Mouse (Mus musculus) hindbrain, embryonic 12.5 days (tissue): Measurements from ENCODE around the gene Cbfa2t3. TPM values are rescaled to one million over a fixed set of nuclear protein-coding genes. Genes with fewer than 3 reads are reported as not detected.

Source experiments
- ATAC-seq: fragments of 200-750 bp; cut with Nextera tagmentation; 2 replicates; pipeline ENCODE4 v1.8.0; 2017; ENCODE audit warnings: moderate TSS enrichment; ENCODE audit not compliant: low FRiP score
- H3K27ac ChIP-seq: fragments of 300-500 bp; sonication (generic); 2 replicates; pipeline ENCODE4 v1.5.1; 2016; ENCODE audit warnings: mild to moderate bottlenecking
- H3K27me3 ChIP-seq: fragments of 300-500 bp; sonication (generic); 2 replicates; pipeline ENCODE4 v1.6.1; 2016; ENCODE audit warnings: mild to moderate bottlenecking
- H3K36me3 ChIP-seq: fragments of 300-500 bp; sonication (generic); 2 replicates; pipeline ENCODE4 v1.6.1; 2016; ENCODE audit warnings: mild to moderate bottlenecking
- H3K4me1 ChIP-seq: fragments of 300-500 bp; sonication (generic); 2 replicates; pipeline ENCODE4 v1.6.1; 2016
- H3K4me2 ChIP-seq: fragments of 300-500 bp; sonication (generic); replicated peaks from 2 replicates; pipeline ENCODE4 v1.6.1; 2016; ENCODE audit warnings: mild to moderate bottlenecking
- H3K4me3 ChIP-seq: fragments of 300-500 bp; sonication (generic); 2 replicates; pipeline ENCODE4 v1.5.1; 2016; ENCODE audit warnings: mild to moderate bottlenecking
- H3K9ac ChIP-seq: fragments of 300-500 bp; sonication (generic); 2 replicates; pipeline ENCODE4 v1.6.1; 2016; ENCODE audit warnings: mild to moderate bottlenecking, moderate library complexity
- H3K9me3 ChIP-seq: fragments of 300-500 bp; sonication (generic); replicated peaks from 2 replicates; pipeline ENCODE4 v1.6.1; 2016; ENCODE audit warnings: mild to moderate bottlenecking
- WGBS: fragments of 180-500 bp; shearing (Covaris S2); methylation state at CpG from one replicate; pipeline ENCODE4 v1.1.7; 2016; 5-methylcytosine and 5-hydroxymethylcytosine counted together
- polyA plus RNA-seq: library from polyadenylated mRNA; unstranded; fragments of >200 nt; fragmentation: Nextera tagmentation; extraction: Ambion mirVana; gene quantifications from 2 replicates; pipeline ENCODE4 v1.2.1, GENCODE M21; 2016

The Cbfa2t3 gene
- polyA plus RNA-seq, 1 experiment from 2014 or later: 17.1 TPM

GRCm38 (mm10) chr8:122623844-122624642 lies 74.9 kb downstream of the Cbfa2t3 start:
- no peak for ATAC-seq
- Histone ChIP-seq H3K27ac (no peak overlapping the region), H3K9me3 (no peaks in the 10 kb centered on the region), H3K36me3 (0 out of 2 replicates have a peak, but pooled peaks cover 3% of the 10 kb centered on the region), H3K27me3 (no peaks in the 10 kb centered on the region), H3K4me2 (no peak overlapping the region), H3K9ac (no peak overlapping the region), H3K4me1 (peaks cover 11% of the 10 kb centered on the region), H3K4me3 (no peak overlapping the region)
- WGBS: 87% methylated on average over 17 of the region's 17 CpGs

DNA sequence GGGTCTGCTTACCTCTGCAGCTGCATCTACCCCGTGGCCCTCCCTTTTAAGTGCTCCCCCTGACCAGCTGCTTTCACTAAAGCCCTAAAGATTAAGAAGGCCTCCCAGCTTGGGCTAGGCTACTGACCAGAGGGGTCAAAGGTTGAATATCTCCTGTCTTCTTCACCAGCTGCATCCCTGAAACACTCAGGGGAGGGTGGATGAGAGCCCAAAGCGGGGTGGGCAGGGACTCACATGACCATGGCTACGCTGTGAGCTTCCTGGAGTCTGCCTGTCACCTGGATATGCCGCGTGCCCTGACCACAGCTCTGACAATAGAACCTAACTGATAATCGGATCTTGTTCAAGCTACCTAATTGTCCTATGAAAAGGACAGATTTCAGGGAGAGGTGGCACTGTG lies 76.2 kb downstream of the Cbfa2t3 start, which contains the start of gene Pabpn1l:
Gene Pabpn1l (minus strand): TSS at position 13 of the 400 bp plus-strand sequence.
- no peak for ATAC-seq
- Histone ChIP-seq H3K4me1 (peaks cover 19% of the 10 kb centered on the region), H3K27me3 (no peaks in the 10 kb centered on the region), H3K9ac (no peak within 1 kb of the TSS), H3K27ac (no peak within 1 kb of the TSS), H3K4me3 (no peak within 1 kb of the TSS), H3K4me2 (no peak within 1 kb of the TSS), H3K36me3 (no peaks in the 10 kb centered on the region), H3K9me3 (no peaks in the 10 kb centered on the region)
- WGBS: 72% methylated on average over 6 of the region's 6 CpGs

DNA sequence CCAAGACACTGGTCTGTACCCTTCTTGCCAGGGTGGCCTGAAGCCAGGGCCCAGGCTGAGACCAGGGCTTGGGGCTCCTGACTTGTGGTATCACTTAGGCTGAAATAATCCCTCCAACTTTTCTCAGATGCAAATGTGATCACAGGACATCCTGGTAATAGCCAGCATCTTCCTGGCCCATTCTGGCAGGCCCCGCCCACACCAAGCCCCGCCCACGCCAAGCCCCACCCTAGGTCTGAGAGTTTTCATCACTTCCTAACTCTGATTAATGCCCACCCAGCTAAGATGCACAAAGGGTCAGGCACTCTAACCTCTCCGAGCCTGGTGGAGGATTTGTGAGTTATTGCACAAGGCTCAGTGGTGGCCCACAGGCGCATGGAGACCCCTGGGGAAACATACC lies 78.5 kb downstream of the Cbfa2t3 start:
- WGBS: 38% methylated on average over 5 of the region's 5 CpGs
- ATAC-seq: no peak
- H3K4me3 ChIP-seq: no peak overlapping the region
- H3K9me3 ChIP-seq: no peaks in the 10 kb centered on the region
- no peak overlapping the region for H3K4me2 ChIP-seq
- peaks cover 5% of the 10 kb centered on the region; the same call in 1 of the 2 replicates for H3K36me3 ChIP-seq
- H3K4me1 ChIP-seq: peaks cover 17% of the 10 kb centered on the region
- no peak overlapping the region for H3K9ac ChIP-seq
- no peaks in the 10 kb centered on the region for H3K27me3 ChIP-seq
- no peak overlapping the region for H3K27ac ChIP-seq

DNA sequence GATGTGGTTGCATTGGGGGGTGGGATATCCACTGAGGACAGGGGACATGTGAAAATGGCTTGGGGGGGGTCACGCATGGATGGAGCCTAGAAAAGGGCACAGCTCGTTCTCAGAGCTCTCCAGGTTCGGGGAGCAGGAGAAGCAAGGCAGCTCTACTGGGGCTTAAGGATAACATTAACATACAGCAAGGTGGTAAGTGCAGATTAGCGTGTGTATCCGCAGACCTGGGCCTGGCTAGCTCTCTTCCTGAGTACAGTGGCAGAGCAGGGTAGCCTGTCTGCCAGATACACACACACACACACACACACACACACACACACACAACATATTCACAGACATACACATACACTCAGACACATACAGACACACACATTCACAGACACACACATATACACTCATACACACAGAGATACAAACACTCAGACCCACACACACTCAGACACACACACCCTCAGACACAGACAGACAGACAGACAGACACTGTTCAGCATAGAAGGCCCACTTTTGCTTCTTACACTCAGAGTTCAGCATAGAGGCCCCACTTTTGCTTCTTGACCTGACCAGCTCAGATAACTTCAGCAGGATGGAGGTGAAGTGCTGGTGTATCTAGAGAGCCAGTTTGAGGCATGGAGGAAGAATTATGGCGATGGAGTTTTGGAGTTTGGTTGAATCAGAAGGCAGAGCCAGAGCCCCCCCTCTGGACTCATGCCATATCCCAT lies 80.1 kb downstream of the Cbfa2t3 start:
- 76% methylated on average over 6 of the region's 6 CpGs for WGBS
- Histone ChIP-seq H3K27ac (no peak overlapping the region), H3K4me2 (no peak overlapping the region), H3K27me3 (no peaks in the 10 kb centered on the region), H3K4me1 (peaks cover 15% of the 10 kb centered on the region), H3K9ac (no peak overlapping the region; the same call in 1 of the 2 replicates), H3K36me3 (peaks cover 14% of the 10 kb centered on the region), H3K4me3 (no peak overlapping the region), H3K9me3 (no peaks in the 10 kb centered on the region)
- ATAC-seq: no peak

GRCm38 (mm10) chr8:122617947-122618546 lies 80.9 kb downstream of the Cbfa2t3 start:
- no peak overlapping the region for H3K27ac ChIP-seq

DNA sequence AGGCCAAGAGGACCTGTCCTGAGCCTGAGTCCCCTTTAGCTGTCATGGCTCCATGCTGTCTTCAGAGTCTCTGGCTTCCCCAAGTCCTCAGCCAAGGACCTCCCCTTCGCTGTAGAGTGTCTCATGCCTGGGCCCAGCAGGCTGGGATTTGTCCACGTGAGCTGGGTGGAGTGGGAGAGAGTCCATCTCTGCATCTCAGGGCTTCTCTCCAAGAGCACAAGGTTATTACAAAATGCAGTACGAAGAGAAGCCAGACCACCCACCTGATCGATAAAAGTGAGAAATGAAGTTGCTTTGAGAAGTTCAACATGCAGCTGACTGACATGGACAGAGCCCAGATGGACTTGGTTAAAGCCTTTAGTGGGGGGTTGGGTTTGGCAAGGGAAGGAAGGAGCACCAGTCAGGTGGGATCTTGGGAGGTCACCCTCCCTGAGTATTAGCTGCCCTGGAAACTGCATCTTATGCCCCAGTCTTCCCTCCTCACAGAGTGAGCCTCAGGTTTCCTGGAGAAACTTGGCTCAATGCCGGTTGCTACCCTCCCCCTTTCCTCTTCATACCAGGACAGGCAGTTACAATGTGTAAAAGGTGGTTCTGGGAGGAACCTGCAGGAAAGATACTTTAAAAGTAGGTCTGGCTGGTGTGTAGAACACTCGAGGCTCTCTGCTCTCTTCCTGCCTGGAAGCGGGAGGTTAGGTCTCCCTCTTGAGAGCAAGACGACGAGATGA lies 82.6 kb downstream of the Cbfa2t3 start:
- no peak for ATAC-seq
- Histone ChIP-seq H3K4me3 (no peak overlapping the region), H3K27me3 (no peaks in the 10 kb centered on the region), H3K4me1 (peaks cover 24% of the 10 kb centered on the region), H3K36me3 (peaks cover 14% of the 10 kb centered on the region), H3K9ac (no peak overlapping the region), H3K9me3 (no peaks in the 10 kb centered on the region), H3K27ac (no peak overlapping the region), H3K4me2 (no peak overlapping the region)
- 75% methylated on average over 9 of the region's 9 CpGs for WGBS

More at GRCm38 (mm10) chr8:122617947-122618546, 80.9 kb downstream of the Cbfa2t3 start:
- H3K4me1 ChIP-seq: peaks cover 15% of the 10 kb centered on the region
- H3K36me3 ChIP-seq: peaks cover 14% of the 10 kb centered on the region
- H3K27me3 ChIP-seq: no peaks in the 10 kb centered on the region
- H3K4me2 ChIP-seq: no peak overlapping the region
- 0 out of 2 replicates have a peak, but pooled peaks have one; percentile 23 for ATAC-seq
- 34% methylated on average over 5 of the region's 7 CpGs for WGBS
- no peak overlapping the region for H3K4me3 ChIP-seq
- H3K9me3 ChIP-seq: no peaks in the 10 kb centered on the region
- H3K9ac ChIP-seq: no peak overlapping the region

DNA sequence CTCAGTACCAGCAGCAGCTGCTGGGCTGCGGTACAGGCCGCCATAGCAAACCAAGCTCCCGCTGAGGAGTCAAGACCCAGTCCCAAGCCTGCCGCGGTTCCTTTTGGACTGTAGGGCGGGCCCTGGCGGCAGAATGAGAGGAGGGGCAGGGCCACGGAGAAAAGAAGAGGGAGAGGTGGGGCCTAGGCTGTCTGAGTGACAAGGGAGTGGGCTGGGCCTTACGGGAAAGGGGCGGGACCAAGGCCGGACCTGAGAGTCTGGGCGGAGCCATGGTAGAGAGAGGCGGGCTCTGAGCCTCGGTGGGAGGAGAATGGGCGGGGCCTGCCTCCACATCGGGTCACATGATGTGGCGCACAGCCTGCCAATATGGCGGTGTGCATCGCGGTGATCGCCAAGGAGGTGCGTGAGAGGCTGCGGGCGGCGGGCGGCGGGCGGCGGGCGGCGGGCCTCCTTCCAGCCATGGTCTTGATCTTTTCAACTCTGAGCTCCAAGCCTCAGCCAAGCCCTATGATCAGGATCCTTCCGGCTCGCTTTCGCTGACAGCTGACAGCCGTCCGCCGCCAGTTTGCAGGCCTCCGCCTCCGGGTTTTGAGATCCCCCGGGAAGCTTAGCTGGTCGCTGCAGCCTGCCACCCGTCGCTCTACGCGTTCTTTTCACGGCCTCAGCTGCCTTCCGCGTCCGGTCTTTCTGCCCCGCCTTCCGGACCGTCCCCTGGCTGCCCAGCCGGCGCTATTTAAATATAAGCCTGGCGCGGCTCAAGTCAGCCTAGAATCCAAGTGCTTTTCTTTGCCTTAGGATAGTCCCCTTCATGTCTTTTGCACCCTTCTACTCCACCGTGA lies 87.4 kb downstream of the Cbfa2t3 start, which contains the start of the genes Galns and Trappc2l:
Gene Galns (minus strand): TSS at position 169 of the 839 bp plus-strand sequence.
Gene Trappc2l (plus strand): TSS at position 346 of the 839 bp plus-strand sequence.
- under 1% methylated on average over 51 of the region's 57 CpGs for WGBS
- peak within 1 kb of the TSS; percentile 86 for H3K27ac ChIP-seq
- peak within 1 kb of the TSS; percentile 60 for H3K4me3 ChIP-seq
- peaks cover 14% of the 10 kb centered on the region for H3K36me3 ChIP-seq
- no peaks in the 10 kb centered on the region for H3K9me3 ChIP-seq
- H3K27me3 ChIP-seq: no peaks in the 10 kb centered on the region
- H3K4me2 ChIP-seq: peak within 1 kb of the TSS; percentile 94
- ATAC-seq: peak; percentile 97
- peak within 1 kb of the TSS; percentile 75 for H3K9ac ChIP-seq
- H3K4me1 ChIP-seq: peaks cover 18% of the 10 kb centered on the region

DNA sequence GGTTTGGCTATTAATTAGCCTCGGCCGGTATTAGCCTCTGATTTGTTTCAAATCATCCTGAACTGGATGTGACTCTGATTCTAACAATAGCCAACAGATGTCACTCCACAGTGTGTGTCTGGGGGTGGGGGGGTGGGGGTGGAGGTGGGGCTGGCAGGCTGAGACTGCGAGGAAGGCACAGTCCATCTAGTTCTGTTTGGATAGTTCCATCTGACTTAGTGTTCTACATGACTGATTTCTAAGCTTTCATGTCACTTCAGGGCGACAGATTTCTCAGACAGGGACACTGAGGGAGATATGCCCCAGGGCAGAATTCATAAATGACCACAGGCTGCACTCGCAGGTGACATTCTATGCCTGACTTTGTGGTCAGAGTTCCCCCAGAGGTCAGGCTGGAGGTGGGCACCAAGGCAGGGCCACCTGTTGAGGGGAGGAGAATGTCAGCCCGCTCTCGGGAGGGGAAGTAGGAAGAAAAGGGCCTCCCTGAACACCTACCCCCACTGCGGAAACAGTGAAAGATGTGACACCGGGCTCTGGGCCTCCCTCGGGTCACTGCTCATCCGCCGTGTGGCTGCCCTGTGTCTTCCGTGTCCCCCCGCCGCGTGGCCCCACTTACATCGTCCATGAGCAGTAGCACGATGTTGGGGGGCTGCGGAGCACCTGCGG lies 88.2 kb downstream of the Cbfa2t3 start:
- peak overlapping the region; percentile 60 for H3K4me3 ChIP-seq
- H3K36me3 ChIP-seq: peaks cover 12% of the 10 kb centered on the region
- WGBS: 2% methylated on average over 20 of the region's 20 CpGs
- peaks cover 18% of the 10 kb centered on the region for H3K4me1 ChIP-seq
- ATAC-seq: peak; percentile 15; the same call in 1 of the 2 replicates
- H3K27me3 ChIP-seq: no peaks in the 10 kb centered on the region
- peak overlapping the region; percentile 72 for H3K9ac ChIP-seq
- peak overlapping the region; percentile 94 for H3K4me2 ChIP-seq
- no peaks in the 10 kb centered on the region for H3K9me3 ChIP-seq
- peak overlapping the region; percentile 76 for H3K27ac ChIP-seq

DNA sequence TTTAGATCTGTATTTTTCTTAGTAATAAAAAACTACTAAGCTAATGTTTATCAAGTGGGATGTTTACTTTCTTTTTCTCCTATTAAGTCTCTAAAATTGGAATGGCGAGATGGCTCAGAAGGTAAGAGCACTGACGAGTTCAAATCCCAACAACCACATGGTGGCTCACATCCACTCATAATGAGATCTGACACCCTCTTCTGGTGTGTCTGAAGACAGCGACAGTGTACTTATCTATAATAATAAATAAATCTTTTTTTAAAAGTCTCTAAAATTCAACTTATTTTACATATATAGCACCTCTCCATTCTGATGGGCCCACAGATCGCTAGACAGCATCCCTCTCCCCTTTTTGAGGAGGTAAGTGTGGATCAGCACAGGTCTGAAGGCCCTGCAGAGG lies 88.7 kb downstream of the Cbfa2t3 start:
- Histone ChIP-seq H3K4me3 (no peak overlapping the region), H3K27ac (no peak overlapping the region), H3K4me2 (peak overlapping the region; percentile 94), H3K36me3 (peaks cover 8% of the 10 kb centered on the region; the same call in 1 of the 2 replicates), H3K9ac (peak overlapping the region; percentile 72; the same call in 1 of the 2 replicates), H3K9me3 (no peaks in the 10 kb centered on the region), H3K27me3 (no peaks in the 10 kb centered on the region), H3K4me1 (peaks cover 18% of the 10 kb centered on the region)
- WGBS: 62% methylated on average over 4 of the region's 4 CpGs
- ATAC-seq: no peak

- Histone ChIP-seq H3K27ac (no peak overlapping the region), H3K4me2 (no peak overlapping the region), H3K27me3 (no peaks in the 10 kb centered on the region), H3K9me3 (no peaks in the 10 kb centered on the region), H3K9ac (no peak overlapping the region), H3K4me3 (no peak overlapping the region), H3K36me3 (no peaks in the 10 kb centered on the region), H3K4me1 (peaks cover 9% of the 10 kb centered on the region)
- 89% methylated on average over 11 of the region's 12 CpGs for WGBS
- ATAC-seq: no peak
Measured at GRCm38 (mm10) chr8:122606810-122607209, 92.1 kb downstream of the Cbfa2t3 start.
